Mouse (Mus musculus) ZHBTc4 (cell line): ENCODE measurements around the gene Mark3.

Experiments used
- DNase-seq: peaks from one replicate; pipeline ENCODE4 v3.0.0-alpha.2; 2011; ENCODE audit warnings: low read depth, low spot score

Mark3 gene

DNA sequence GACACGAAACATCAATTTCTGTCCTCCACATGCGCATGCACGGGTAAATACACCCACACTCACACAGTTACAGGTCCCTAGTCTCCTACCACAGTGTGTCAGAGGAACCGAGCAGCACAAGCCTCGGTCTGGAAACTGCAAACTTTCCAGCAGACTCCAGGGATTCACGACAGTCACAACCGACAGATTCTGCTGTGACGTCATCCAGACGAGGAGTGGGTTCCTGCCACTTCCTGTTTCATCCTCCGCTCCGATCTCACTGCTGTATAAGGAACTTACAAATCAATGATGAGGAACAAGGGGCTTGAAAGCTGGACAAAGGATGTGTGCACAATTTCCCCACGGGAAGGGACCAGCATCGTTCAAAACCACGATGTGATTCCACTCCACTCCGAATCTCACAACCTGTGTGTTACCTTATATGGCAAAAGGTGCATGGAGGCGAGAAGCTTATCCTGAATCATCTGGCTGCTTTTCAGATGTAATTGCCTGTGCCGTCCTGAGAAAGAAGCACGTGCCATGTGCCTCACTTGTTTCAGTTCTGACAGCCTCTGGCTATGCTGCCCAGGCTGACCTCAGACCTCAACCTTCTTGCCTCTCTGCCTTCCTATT is 14.6 kb upstream of the Mark3 start:
- DNase-seq: peak; percentile 60

DNA sequence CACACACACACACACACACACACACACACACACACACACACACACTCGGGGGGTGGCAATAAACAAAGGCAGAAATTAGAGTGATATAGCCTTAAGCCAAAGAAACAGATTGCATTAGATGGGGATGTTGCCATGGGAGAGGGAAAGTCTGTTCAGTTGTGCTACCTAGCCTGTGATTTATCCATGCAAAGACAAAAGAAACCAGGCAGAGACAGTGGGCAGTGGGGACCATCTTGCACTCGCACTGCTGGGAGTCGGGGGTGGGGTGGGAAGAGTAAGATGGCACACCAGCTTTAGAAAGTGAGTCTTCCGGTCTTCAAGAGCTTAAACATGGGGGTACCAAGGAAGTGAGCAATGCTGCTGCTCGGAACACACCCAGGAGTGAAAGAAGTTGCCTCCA is 14.0 kb upstream of the Mark3 start:
- DNase-seq: no peak

DNA sequence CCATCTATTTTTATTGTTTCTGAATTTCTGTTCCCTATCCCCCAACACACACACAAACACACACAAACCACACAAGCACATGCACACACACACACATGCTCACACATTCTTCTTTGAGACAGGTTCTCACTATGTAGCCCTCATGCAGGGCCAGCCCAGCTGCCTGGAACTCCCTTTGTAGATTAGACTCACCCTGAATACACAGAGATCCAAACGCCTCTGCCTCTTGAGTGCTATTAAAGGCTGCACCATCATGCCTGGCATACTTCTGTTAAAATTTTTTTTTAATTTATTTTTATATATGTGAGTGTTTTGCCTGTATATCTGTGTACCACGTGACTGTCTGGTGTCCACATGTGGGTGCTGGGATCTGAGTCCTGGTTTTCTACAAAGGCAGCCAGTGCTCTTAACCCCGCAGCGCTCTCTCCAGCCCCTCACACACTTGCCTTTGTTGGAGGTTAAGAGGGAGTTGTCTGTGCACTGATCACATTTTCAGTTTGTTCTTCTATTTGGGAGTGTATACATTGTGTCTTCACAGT is 12.0 kb upstream of the Mark3 start:
- DNase-seq: no peak

DNA sequence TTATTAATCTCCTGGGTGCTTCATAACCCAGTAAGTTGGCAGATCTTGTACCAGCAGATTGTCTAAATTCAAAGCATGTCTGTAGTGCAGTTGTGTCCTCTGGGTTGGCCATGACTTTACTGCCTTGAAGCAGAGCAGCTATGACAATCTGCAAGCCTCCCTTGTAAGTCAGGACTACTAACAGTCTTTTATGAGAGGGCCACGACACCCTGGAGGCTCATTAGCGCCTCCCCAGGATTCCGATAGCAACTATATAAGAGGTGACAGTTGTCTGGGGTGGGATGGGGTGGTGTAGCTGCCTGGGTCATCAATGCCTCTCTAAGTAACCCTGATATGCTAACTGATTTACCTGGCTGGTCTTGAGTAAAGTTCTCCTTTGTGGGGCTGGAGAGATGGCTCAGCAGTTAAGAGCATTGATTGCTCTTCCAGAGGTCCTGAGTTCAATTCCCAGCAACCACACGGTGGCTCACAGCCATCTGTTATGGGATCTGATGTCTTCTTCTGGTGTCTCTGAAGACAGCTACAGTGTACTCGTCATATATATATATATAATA is 11.2 kb upstream of the Mark3 start:
- DNase-seq: peak; percentile 71

DNA sequence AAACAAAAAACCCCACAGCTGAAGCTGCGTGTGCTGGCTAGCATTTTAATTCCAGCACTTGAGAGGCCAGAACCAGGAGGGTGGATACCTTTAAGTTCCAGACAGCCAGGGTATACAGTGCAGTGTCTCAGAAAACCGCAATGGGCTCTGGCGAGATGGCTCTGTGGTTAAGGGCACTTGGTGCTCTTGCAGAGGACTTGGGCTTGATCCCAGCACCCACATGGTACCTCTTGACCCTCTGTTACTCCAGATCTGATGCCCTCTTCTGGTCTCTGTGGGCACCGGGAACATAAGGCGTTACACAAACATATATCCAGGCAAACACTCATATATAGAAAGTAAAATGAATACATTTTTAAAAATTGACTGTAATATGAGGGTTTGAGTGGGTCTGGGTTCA is 9.0 kb upstream of the Mark3 start:
- DNase-seq: no peak

DNA sequence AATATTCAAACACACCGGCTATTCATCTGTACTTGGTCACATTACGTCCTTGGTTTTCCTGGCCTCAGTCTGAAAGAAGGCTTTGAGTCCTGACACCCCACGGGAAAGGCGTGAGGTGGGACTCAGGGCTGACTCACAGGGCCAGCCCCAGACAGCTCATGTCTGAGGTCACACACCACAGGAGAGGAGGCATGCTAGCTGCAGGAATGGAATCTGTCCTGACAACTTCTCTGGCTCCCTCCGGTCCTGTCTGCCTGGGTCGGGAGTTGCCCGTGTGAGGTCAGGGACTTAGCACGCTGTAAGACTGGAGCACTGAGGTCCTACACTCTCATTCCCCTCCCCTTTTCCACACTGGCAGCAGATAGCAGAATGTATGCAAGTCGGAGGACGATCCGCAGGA is 5.5 kb upstream of the Mark3 start:
- DNase-seq: peak; percentile 70

DNA sequence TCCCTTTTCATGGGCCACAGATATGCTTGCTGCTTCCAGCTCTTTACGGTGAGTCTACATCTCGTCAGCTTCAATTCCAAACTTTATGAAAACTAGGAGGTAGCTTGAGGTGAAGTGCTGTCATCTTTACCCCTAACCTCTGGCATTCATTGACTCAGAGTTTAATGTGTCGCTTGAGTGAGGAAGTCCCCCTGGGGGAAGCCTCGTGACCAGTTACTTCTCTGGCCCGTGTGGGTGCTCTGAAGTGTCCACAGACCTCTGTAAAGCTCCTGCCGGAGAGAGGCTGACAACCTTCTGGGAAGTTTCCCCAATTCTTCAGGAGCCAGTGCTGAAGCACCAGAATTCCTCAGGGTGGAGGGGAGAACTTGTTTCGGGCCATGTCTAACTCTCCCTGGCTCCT is 1.9 kb upstream of the Mark3 start:
- no peak for DNase-seq

DNA sequence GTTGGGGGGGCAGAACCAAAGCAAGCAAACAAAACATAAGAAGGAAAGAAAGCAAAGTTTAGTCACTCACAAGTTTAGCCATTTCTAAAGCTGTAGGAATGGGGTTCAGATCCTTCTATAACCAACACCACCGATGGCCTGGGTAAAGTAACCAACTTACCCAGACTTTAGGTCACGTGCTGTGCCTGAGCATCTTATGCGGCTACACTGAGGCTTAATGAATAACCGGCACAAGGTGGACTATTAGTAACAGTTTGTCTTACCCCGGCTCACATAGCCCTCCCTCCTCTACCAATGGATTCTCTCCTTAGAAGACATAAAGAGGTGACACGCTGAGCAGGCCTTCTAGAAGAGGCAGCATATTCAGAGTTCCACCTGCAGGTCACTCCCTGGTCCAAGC is 1.0 kb upstream of the Mark3 start:
- DNase-seq: no peak

DNA sequence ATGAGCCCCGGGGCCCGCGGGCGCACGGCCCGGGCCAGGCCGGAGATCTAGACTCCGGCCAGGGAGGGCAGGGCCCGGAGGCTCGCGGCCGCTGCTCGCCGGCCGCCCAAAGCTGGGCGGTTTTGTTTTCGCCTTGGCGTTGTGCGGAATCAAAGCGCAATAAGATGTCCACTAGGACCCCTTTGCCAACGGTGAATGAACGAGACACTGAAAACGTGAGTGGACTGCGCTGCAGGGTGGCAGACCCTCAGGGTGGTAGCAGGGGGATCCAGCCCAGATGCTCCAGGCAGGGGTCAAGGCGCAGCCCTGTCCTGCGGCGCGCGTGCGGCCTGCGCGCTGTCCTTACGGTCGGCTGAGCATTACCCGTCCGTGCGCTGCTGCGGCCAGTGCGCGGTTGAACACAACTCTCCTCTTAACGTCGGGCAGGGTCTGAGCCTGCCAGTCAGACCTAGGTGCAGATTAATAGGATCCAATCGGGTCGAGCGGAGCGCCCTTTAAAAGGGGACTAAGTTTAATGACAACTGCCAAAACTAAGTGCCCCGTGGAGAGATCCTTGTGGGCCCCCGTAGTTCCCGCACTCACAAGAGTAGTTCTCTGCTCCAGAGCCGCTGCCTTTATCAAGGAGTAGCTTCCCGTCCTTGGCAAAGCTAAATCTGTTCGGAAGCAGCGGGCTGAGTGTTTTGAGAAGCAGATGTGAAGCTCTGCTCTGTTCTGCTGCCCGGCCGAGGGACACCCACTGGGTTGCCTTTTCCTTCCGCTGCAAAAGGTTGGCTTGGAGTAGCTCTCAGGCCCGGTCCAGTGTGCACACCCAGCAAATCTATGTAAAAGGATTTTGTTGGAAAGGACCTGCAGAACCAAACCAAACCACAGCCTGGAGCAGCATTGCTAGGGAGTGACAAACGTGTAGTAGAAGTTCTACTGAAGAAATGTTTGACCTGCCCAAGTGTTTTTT is 840 bp downstream of the Mark3 start:
- peak; percentile 53 for DNase-seq

DNA sequence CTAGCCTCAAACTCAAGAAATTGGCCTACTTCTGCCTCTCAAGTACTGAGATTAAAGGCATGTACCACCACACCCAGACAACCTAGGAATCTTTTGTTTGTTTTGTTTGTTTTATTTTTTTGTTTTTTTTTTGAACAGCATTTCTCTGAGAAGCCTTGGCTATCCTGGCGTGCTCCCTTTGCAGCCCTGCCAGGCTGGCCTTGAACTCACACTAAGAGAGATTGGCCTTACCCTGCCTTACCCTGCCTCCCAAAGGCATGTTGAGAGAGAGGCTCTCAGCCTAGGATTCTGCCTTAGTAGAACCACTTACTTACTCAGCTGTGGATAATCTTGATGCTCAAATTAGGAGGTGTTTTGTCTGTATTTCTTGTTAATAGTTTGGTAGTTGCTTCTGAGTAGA is 8.7 kb downstream of the Mark3 start:
- no peak for DNase-seq

DNA sequence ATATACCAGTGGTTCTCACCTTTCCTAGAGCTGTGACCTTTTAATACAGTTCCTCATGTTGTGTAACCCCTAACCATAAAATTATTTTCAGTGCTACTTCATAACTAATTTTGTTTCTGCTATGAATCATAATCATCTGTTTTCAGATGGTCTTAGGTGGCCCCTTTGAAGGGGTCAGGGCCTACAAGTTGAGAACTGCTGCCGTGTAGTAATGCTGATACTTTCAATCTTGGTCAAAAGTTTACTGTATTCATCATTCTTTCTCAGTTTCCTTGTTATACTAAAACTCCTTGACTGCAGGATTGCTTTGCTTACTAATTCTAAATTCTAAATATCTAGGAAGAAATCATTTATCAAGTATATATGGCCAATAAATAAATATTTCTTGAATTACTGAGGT is 10.1 kb downstream of the Mark3 start:
- no peak for DNase-seq

DNA sequence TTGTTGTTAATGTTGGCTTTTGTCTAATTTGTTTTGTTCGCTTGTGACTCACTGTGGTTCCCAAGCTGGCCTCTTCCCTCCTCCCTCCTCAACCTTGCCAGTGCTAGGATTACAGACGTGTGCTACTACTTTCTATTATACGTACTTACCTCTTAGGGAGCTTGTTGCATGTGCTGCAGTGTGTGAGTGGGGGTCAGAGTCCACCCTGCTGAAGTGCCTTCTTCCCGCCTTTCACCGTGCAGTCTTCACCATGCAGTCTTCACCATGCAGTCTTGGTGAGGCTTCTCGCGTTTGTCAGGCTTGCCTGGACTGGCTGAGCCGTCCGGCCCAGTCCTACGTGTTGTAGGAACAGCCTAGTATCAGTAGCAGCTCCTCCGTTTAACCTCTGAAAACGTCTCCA is 12.9 kb downstream of the Mark3 start:
- no peak for DNase-seq

DNA sequence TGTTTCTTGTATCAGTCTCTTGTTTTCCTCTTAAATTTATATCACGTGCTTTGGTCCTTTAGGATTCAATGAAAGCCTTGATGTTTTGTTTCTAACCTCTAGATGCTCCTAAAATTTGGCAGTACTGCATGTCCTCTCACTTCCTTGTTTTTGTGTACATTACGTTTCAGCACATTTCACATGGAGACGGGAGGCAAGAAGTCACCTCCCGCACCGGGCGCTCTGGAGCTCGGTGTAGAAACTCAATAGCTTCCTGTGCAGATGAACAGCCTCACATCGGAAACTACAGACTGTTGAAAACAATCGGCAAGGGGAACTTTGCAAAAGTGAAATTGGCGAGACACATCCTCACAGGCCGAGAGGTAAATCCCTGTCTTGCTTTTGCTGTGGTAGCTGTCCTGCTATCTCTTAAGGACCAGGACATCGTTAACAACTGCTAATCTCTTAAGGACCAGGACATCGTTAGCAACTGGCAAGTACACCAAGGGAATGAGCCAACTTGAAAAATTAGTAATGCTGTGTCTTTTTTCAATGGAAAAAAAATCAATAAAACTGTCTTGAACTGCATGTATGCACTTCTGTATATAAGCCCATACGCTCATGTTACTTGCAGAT is 18.2 kb downstream of the Mark3 start:
- DNase-seq: no peak

DNA sequence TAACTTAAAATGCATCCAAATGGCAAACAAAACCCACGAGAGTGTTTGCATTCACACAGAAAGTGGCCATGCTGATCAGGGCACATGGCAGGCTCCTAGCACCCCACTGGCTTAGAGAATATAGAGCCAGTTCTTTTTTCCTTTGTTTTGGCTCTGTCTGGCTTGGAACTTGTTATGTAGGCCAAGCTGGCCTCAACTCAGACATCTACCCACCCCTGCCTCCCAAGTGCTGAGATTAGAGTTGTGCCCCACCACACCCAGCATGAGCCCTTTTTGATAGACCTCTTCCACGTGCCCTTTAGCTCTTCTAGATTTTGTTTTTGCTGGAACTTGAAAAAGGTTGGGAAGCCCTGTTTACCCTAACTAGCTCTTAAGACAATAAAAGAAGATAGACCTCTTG is 19.5 kb downstream of the Mark3 start:
- DNase-seq: no peak

DNA sequence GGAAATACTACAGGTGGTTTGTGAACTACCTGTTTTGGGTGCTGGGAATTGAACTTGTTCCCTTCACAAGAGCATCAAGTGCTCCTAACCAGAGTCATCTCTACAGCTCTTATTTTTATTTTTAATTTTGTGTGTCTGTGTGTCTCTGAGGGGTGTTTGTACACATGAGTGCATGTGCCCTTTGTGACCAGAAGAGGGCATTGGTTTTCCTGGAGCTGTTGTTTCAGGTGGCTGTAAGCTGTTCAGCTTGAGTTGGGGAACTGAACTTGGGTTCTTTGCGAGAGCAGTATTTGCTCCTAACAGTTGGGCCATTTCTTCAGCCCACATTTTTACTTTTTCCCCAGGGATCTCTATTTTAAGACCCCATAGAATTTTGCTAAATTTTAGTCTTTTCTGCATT is 23.0 kb downstream of the Mark3 start:
- peak; percentile 52 for DNase-seq

DNA sequence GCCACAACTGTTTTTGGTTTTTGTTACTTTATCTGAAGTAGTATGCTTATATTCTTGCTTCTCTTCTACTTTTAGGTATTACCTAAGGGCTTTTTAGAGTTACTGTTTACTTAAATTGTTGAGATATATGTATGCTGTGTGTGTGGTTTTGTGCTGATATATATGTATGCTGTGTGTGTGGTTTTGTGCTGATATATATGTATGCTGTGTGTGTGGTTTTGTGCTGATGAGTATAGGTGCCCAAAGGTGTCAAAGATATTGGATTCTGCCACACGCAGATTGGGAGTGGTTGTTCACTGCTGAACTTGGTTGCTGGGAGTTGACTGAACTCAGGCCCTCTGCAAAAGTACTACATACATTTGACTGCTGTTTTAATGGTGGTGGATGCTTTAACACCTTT is 24.6 kb downstream of the Mark3 start:
- no peak for DNase-seq

DNA sequence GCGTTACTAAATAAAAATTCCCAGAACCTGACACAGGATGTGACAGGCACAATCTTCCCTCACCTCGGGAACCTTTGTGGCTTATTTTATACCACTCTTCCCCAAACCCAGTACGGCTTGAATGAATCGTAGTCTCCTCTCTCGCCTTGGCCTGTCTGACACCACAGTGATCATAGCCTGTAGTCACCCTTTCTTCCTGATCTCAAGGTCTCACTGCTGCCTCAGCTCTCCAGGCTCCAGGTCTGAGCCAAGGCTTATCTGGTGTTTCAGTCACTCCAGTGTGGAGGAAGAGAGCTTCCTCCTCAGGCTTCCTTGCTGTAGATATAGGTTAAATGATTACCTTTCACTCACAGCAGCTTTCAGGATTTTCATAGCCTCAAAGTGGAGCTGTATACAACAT is 25.3 kb downstream of the Mark3 start:
- DNase-seq: no peak

DNA sequence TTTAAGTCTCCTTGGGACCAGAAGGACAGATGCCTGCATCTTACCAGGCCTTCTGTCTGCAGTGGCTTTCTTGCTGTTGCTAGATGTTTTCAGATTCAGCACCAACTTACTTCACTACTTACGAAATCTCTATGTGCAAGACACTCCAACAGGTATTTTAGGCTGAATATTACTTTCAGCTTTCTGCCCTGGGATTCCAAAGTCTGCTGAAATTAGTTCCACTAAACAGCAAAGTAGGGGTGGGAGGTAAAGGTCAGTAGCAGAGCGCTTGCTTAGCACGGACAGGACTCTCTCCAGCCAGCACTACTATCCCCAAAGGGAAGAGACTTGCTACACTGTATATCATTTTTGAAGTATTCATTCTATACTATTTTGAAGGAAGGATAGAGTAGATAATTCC is 29.5 kb downstream of the Mark3 start:
- no peak for DNase-seq

DNA sequence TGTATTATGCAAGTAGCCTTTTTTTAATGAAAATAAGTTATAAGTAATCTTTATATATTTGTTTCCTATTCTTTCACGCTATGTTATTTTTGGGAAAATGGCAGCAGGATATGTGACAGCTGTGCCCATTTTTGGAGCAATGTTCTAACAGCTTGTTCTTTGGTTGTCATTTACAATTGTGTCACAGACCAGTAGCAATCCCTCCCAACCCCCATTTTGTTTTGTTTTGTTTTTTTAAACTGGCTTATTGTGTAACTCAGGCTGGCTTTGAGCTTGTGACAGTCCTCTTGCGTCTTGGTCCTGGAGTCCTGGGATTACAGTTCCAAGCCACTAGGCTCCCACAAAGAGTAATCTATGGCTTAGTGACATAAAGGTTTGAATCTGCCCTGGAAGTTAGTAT is 31.3 kb downstream of the Mark3 start:
- DNase-seq: no peak

DNA sequence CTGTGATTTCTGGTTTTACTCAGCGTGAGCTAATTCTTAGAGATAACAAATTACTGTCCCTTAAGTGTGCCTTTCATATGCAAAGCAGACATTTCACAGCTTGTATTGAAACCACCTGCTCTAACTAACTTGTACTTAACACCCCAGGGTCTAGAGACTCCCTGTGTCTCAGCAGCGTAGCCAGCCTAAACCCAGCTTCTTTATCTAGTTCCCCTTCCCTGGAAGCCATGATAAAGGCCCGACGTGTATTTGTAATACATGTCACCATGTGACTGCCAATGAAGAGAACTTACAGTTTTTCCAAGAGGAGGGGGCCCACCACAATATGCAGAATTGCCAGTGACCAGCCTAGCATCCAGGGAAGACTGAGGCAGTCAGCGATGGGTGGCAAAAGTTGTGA is 33.7 kb downstream of the Mark3 start:
- DNase-seq: peak; percentile 15

DNA sequence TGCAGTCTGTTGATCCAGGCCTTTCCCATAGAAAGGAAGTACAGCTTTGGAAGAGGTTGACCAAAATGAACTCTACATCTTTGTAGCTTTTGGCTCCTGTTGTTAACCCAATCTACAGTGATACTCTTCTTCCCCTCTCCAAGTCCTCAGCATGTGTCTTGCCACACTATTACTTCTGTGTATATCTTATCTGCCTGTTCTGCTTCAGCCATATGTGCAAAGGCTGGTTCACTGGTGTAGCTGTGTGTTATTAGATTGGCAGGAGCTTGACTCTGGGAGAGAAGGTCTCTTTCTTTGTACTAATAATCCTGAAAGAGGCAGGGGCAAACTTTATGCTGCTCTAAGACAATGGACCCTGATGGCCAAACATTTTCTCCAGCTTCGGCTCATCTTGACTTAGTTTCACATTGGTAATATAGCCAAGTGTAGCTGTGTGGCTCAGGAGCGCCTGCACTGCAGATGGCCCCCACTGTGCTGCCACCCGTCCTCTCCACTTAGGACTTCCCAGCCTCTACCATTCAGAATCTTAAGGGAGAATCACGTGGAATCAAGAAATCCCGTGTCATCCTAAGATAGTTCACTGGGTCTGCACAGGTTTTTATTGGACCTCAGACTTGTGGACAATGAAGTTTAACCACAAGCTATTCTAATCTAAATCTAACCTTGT is 40.3 kb downstream of the Mark3 start:
- DNase-seq: no peak

DNA sequence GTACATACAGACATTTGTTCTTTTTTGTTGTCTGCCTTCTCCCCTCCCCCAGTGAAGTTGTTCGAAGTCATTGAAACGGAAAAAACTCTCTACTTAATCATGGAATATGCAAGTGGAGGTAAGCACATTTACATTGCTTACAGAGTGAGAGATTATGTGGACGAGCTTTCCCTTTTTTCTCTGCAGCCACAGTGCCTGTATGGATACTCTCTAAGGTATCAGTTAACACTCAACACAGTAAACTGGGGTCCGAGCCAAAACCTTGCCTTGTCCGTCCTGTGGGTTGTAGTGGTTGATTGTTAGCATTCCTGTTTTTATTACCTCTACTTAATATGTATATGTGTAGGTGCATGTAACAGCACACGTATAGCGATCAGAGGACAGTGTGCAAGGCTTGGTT is 43.9 kb downstream of the Mark3 start:
- no peak for DNase-seq
